Mouse (Mus musculus): ENCODE measurements around the gene Uhrf1. TPM values are rescaled to one million over a fixed set of nuclear protein-coding genes. Genes with fewer than 3 reads are reported as not detected.
"Not testable (repeated sequence)": the region's sequence is repeated elsewhere in the genome, so short reads cannot be mapped to it uniquely, and the experiment has no call there.

Gene Uhrf1
- total RNA-seq (2017) = 116 and 147 TPM in 2 replicates

DNA sequence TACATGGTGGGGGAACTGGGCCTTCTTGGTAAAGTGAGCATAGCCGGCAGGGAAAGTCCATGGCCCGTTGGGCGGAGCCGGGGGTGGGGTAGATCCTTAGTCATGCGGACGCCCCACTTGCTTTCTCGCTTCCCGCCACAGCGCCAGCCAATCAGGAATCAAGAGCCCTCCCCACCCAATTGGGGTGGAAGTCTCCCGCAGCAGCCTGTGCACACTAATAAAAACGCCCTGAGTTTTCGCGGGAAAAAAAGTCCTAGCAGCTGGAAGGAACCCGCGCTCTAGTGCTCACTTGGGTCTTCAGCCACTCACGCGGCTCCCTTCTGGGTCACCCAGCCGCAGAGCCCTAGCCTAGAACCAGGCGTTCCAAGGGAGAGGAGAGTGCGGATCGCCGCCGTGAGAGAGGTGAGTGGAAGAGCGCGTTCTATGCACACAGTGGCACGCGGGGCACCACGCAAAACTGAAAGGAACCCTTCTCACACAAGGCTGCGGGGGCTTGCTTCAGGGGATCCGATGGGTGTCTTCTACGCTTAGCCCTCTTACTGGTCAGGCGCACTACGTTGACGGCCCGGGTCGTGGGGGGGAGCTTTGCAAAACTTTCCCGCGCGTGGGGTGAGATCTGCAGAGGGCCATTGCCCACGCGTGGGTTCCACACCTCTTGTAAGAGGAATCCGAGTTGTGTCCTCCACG is at the start of gene Uhrf1:
Uhrf1 (plus strand) TSS at position 162 of the 687 bp plus-strand sequence.
- peak; percentile 63 to 78 for ATAC-seq (replicated peaks in 1 of 2; ENCODE audit: insufficient read depth in 1 of 2, low FRiP score in 2 of 2, low TSS enrichment in 1 of 2, low read depth in 1 of 2, poor library complexity in 2 of 2, severe bottlenecking in 2 of 2)

DNA sequence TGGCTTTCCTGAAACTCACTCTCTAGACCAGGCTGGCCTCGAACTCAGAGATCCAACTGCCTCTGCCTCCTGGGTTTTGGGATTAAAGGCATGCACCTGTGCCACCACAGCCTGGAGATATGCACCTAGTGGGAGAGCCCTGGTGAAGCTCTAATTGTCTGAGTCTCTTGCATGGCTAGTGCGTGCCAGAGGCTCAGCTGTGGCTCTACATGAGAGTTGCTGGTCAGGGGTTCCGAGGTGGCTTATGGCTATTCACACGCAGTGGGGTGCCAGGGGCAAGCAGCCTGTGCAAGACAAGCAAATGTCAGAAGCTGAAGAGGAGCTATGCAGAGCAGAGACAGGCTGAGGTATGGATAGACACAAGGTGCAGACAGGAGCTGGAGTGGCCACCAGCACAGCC is 48.4 kb upstream of the Uhrf1 start:
- ATAC-seq (replicated peaks in 1 of 2; ENCODE audit: insufficient read depth in 1 of 2, low FRiP score in 2 of 2, low TSS enrichment in 1 of 2, low read depth in 1 of 2, poor library complexity in 2 of 2, severe bottlenecking in 2 of 2) = no peak

DNA sequence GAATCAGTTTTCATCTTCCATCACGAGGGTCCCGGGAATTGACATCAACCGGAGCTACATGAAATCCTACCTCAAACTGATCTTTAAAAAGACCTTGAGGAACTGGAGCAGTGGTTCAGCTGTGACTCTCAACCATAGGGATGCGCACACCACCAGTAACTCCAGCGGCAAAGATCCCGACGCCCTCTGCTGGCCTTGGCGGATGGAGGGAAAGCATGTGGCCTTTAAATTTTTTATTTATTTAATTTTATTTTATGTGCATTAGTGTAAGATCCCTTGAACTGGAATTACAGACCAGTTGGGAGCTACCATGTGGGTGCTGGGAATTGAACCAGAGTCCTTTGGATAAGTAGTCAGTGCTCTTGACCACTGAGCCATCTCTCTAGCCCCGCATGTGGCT is 47.7 kb upstream of the Uhrf1 start:
- ATAC-seq (replicated peaks in 1 of 2; ENCODE audit: insufficient read depth in 1 of 2, low FRiP score in 2 of 2, low TSS enrichment in 1 of 2, low read depth in 1 of 2, poor library complexity in 2 of 2, severe bottlenecking in 2 of 2) = no peak

DNA sequence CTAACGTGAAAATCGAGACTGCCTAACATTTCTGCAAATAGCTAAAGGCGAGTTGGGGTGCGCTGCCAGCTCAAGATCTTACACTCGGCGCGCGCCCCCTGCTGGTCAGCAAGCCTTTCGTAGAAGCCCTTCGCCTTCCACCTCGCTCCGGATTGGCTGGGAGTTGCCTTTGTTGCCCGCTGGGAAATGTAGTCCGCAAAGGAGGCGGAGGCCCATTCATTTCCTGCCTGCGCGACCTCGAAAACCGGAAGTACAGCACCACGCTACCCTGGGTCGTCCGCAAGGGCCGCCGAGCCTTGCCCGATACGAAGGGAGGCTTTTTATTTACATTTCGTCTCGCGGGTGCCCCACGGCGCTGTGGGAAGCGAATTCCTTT is 47.3 kb upstream of the Uhrf1 start:
- peak; percentile 84 for ATAC-seq (replicated peaks in 1 of 2; ENCODE audit: insufficient read depth in 1 of 2, low FRiP score in 2 of 2, low TSS enrichment in 1 of 2, low read depth in 1 of 2, poor library complexity in 2 of 2, severe bottlenecking in 2 of 2)

DNA sequence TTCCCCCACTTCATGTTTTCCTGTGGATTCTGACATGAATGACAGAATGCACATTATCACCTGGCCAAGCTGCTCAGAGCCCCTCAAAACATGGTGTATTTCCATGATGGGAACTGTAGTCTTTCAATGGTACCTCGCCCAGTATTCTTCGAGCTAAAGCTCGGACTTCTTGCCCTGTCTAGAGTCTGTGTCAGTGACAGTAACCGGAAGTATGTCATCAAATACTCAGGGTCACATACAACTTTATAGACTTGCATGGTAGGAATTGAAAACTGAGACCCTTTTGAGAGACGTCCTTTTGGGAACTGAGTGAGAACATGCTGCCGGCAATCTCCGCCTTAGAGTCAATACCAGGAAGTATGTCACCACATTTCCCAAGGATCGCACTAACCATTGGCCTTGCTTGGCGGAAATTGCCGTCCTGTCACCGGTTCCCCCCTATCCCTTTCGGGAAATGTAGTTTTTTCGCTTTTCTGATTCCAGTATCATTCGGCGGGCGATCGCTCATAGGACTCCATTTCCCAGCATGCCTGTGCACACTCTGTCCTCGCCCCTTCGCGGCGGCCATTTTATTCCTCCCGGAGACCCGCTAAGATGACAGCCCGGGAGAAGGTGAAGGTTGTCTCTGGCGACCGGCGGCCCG is 46.8 kb upstream of the Uhrf1 start, which contains the start of gene Fem1a:
Fem1a (plus strand) TSS at position 572 of the 643 bp plus-strand sequence.
- peak; percentile 83 to 85 for ATAC-seq (replicated peaks in 1 of 2; ENCODE audit: insufficient read depth in 1 of 2, low FRiP score in 2 of 2, low TSS enrichment in 1 of 2, low read depth in 1 of 2, poor library complexity in 2 of 2, severe bottlenecking in 2 of 2)

DNA sequence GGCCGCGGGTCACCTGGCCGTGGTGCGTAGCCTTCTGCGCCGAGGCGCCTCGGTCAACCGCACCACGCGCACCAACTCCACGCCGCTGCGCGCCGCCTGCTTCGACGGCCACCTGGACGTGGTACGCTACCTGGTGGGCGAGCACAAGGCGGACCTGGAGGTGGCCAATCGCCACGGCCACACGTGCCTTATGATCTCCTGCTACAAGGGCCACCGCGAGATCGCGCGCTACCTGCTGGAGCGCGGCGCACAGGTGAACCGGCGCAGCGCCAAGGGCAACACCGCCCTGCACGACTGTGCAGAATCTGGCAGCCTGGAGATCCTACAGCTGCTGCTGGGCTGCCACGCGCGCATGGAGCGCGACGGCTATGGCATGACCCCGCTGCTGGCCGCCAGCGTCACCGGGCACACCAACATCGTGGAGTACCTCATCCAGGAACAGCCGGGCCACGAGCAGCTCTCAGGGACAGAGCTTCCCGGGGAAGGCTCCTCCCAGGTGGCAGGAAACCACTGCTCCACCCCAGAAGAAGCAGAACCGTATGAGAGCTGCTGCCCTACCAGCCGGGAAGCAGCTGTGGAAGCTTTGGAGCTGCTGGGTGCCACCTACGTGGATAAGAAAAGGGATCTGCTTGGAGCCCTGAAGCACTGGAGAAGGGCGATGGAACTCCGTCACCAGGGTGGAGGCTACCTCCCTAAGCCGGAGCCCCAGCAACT is 45.8 kb upstream of the Uhrf1 start:
- ATAC-seq (replicated peaks in 1 of 2; ENCODE audit: insufficient read depth in 1 of 2, low FRiP score in 2 of 2, low TSS enrichment in 1 of 2, low read depth in 1 of 2, poor library complexity in 2 of 2, severe bottlenecking in 2 of 2) = no peak

DNA sequence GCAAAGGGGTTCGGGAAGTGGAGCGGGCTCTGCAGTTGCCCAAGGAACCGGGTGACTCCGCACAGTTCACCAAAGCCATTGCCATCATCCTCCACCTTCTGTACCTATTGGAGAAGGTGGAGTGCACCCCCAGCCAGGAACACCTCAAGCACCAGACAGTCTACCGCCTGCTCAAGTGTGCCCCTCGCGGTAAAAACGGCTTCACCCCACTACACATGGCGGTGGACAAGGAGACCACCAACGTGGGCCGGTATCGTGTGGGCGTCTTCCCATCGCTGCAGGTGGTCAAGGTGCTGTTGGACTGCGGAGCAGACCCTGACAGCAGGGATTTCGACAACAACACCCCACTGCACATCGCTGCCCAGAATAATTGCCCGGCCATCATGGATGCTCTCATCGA is 44.9 kb upstream of the Uhrf1 start:
- not testable (repeated sequence) for ATAC-seq (replicated peaks in 1 of 2; ENCODE audit: insufficient read depth in 1 of 2, low FRiP score in 2 of 2, low TSS enrichment in 1 of 2, low read depth in 1 of 2, poor library complexity in 2 of 2, severe bottlenecking in 2 of 2)

DNA sequence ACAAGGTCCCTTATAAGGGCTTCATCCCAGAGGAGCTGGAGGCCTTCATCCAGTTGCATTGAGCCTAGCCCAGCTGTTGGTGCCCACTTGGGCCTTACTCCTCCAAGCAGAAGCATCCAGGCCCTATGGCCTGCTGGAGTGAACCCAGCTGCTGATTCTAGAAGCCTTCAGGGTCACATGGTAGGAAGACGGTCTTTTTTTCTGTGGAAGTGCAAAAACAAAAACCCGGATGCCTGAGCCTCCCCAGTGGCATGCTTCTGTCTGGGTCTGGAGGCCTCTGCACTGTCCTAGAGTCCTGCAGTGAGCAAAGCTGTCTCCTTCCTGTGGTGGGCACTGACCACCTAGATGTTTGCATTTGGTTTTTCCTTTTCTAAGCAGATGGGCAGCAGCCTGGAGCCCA is 44.3 kb upstream of the Uhrf1 start:
- ATAC-seq (replicated peaks in 1 of 2; ENCODE audit: insufficient read depth in 1 of 2, low FRiP score in 2 of 2, low TSS enrichment in 1 of 2, low read depth in 1 of 2, poor library complexity in 2 of 2, severe bottlenecking in 2 of 2) = not testable (repeated sequence)

DNA sequence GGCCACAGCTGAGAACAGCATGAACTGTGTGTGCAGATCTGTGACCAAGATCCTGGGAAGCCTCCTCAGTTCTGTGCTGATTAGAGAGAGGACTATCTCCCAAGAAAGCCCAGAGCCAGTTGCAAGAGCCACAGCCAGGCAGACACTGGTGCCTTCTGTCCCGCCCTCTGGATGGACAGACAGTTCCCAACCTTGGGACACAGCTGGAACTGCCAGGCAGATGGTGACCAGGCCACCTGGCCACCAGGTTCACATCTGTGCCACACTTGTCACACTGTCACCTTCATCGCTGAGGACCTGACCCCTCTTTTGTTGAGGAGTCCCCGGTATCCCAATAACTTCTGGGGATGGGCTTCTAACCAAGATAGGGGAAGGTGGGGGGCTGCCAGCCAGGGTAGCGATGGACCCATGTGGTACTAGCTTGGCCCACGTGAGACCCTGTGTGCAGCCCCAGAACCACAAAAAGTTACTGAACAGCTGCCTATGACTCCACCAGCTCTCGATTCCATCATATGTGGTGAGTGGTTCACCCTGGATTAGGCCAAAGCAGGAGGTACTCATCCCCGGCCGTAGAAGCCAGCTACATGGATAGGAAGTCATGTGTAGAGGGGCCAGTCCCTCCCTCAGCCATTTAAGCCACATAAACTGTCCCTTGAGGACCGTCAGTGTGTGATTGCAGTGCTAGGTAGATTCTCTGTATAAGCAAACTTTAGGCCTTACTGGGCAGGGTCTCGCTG is 43.7 kb upstream of the Uhrf1 start:
- no peak for ATAC-seq (replicated peaks in 1 of 2; ENCODE audit: insufficient read depth in 1 of 2, low FRiP score in 2 of 2, low TSS enrichment in 1 of 2, low read depth in 1 of 2, poor library complexity in 2 of 2, severe bottlenecking in 2 of 2)

DNA sequence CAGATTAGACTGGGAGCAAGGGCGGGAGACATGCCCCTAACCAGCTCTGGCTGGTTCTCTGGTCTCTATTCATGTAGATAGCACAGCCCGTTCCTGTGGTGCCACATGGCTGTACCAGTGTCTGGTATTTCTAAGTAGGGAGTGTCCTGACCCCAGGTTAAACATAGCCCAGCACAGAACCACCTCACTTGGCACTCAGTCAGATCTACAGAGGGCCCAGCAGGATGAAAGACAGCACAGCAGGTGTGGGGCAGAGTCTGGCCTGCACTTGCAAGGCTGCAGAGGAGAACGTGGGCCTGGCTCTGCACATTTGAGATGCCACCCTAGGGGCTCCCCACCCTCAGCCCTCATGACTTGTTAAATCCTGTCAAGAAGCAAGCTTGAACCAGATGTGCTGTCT is 42.0 kb upstream of the Uhrf1 start:
- ATAC-seq (replicated peaks in 1 of 2; ENCODE audit: insufficient read depth in 1 of 2, low FRiP score in 2 of 2, low TSS enrichment in 1 of 2, low read depth in 1 of 2, poor library complexity in 2 of 2, severe bottlenecking in 2 of 2) = no peak

DNA sequence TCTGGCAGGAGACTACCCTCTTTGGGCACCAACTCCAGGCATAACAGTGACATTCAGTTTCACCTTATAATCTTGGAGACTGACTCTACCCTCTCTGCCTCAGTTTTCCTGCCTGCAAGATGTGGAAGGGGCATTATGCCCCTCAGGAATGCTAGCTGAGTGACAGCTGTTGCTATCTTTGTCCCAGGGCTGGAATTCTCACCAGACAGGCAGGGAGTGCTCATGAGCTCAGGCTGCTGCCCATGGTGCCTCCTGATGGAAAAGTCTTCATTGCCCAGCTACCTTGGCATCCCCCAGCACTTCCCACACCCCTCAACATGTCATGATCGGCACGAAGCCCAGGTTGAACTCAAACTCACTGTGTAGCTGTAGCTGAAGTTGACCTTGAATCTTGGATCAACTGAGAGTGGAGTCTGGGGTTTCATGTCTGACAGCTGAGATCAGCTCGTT is 40.5 kb upstream of the Uhrf1 start:
- no peak for ATAC-seq (replicated peaks in 1 of 2; ENCODE audit: insufficient read depth in 1 of 2, low FRiP score in 2 of 2, low TSS enrichment in 1 of 2, low read depth in 1 of 2, poor library complexity in 2 of 2, severe bottlenecking in 2 of 2)

DNA sequence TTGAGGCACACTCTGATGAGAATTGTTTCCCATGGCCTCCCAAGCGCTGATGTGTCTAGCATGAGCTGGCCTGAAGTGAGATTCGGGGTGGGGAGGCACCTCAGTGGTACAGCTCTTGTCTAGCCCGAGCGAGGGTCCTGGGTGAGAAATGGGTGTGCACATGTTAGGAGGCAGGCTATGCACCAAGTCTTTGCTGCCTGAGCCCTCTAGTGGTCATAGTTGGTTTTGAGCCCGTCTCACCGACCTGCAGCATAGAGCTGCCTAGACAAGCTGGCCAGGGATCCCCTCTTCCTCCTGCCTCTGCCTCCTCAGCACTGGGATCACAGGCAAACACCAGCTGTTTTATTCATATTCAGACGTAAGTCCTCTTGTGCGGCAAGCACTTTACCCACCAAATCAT is 39.1 kb upstream of the Uhrf1 start:
- peak; percentile 84 to 87 for ATAC-seq (replicated peaks in 1 of 2; ENCODE audit: insufficient read depth in 1 of 2, low FRiP score in 2 of 2, low TSS enrichment in 1 of 2, low read depth in 1 of 2, poor library complexity in 2 of 2, severe bottlenecking in 2 of 2)

DNA sequence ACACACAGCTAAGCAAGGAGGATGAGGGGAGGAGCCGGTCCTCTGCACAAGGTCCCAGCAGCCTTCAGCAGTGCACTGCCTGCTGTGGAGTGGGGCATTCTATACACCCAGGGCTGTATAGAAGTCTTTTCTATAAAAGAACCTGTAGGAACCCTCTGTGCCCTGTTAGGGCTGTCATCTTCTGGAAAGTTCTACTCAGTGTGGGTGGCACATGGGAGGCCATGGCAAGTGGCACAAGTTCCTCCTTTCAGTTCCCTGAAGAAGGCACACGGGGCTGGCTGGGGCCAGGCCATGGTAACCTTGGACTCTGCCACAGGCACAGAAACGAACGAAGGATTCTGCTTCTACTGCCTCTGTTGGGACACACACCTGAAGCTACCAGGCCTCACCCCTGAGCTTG is 38.1 kb upstream of the Uhrf1 start:
- ATAC-seq (replicated peaks in 1 of 2; ENCODE audit: insufficient read depth in 1 of 2, low FRiP score in 2 of 2, low TSS enrichment in 1 of 2, low read depth in 1 of 2, poor library complexity in 2 of 2, severe bottlenecking in 2 of 2) = no peak

DNA sequence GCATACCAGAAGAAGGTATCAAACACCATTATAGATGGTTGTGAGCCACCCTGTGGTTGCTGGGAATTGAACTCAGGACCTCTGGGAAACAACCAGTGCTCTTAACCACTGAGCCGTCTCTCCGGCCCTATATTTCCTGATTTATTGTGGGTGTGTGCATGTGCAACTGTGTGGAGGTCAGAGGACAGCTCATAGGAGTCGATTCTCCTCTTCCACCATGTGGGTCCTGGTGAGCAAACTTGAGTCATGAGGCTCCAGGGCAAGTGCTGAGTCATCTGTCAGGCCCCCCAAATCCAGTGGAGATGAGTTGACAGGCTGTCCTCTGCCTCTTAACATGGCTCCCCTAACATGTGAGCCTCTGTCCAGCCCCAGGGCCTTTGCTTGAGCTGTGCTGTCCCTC is 37.3 kb upstream of the Uhrf1 start:
- no peak for ATAC-seq (replicated peaks in 1 of 2; ENCODE audit: insufficient read depth in 1 of 2, low FRiP score in 2 of 2, low TSS enrichment in 1 of 2, low read depth in 1 of 2, poor library complexity in 2 of 2, severe bottlenecking in 2 of 2)

DNA sequence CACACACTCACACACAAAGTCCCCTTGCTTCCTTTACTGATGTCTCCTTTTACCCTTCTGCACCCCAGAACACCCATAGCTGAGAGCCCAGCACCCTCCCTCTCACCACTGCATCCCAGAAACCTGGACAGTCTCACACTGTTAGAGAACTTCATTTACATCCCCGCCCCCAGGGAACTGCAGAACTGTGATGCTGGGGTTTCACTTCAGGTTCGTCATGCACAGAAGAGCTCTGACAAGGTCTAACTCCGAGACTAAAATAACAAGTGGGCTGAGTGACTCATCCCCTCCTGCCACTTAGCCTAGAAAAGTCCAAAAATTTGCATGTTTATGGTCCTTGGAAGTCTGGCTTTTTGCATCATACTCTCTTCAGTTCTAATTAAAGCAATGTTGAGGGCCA is 36.9 kb upstream of the Uhrf1 start:
- no peak for ATAC-seq (replicated peaks in 1 of 2; ENCODE audit: insufficient read depth in 1 of 2, low FRiP score in 2 of 2, low TSS enrichment in 1 of 2, low read depth in 1 of 2, poor library complexity in 2 of 2, severe bottlenecking in 2 of 2)

DNA sequence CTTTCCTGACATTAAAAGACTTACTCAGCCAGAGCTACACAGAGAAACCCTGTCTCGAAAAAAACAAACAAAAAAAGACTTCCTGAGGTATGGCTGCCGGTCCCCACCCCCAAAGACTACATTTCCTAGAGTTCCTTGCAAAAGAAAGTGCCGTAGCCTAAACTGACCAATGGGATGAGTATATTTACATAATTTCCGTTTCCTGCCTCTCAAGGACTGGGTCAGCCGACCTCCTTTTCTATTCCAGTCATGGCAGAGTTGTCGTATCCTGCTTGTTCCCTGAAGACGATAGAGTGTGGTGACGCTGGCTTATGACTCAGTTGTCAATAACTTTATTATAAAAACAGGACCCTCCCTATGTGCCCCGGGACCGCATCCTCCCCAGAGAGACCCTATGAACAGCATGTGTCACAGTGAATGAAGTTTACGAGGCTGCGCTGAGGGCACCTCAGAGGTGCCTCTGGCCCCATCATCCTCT is 33.9 kb upstream of the Uhrf1 start:
- peak; percentile 86 to 92 for ATAC-seq (replicated peaks in 1 of 2; ENCODE audit: insufficient read depth in 1 of 2, low FRiP score in 2 of 2, low TSS enrichment in 1 of 2, low read depth in 1 of 2, poor library complexity in 2 of 2, severe bottlenecking in 2 of 2)

DNA sequence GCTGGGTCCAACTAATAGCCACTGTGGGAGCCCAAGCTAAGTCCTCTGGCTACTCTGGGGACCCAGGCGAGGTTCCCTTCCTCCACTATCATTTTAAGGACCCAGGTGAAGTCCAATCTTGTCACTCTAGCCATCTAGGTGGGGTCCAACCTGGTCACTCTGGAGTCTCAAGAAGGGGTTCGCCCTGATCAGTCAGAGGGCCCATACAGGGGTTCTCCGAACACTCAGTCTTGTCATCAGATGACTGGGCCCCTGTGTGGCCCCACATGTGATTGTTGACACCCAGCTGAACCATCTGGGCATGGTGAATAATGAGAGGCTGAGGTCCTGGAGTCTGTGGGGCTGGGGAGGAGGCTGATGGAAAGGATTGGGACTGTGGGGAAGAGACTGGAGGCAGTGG is 33.4 kb upstream of the Uhrf1 start:
- no peak for ATAC-seq (replicated peaks in 1 of 2; ENCODE audit: insufficient read depth in 1 of 2, low FRiP score in 2 of 2, low TSS enrichment in 1 of 2, low read depth in 1 of 2, poor library complexity in 2 of 2, severe bottlenecking in 2 of 2)
